8 mouse cellular contexts compared by ENCODE assay signal in genomic region chr10:100588932-100589388, GRCm38 (mm10). TPM values are rescaled to one million over a fixed set of nuclear protein-coding genes. Genes with fewer than 3 reads are reported as not detected.
DNase-seq lines count a peak whose midpoint lies in the region; ATAC-seq and TF ChIP-seq lines count a peak whose summit lies in the region.

No protein-coding gene starts in this region.

- no peaks in the 10 kb centered on the region for H3K9me3 ChIP-seq in heart, embryonic 14.5 days (ENCODE audit: control insufficient read depth, low read length)
- H3K9me3 ChIP-seq in liver, embryonic 11.5 days (ENCODE audit: control insufficient read depth, low read length) = no peaks in the 10 kb centered on the region

- no peak overlapping the region for H3ac ChIP-seq in myocyte (ENCODE audit: control insufficient read depth, insufficient read length)

- under 1% methylated on average over 31 of the region's 31 CpGs for WGBS in heart, embryonic 14.5 days
- under 1% methylated on average over 31 of the region's 31 CpGs for WGBS in liver, embryonic 11.5 days

- H3K4me3 ChIP-seq in heart, embryonic 14.5 days (ENCODE audit: control insufficient read depth in 1 of 2, insufficient read depth in 1 of 2, low read depth in 1 of 2, low read length in 2 of 2) = peak overlapping the region; percentile 78 to 98
- H3K4me3 ChIP-seq in liver, embryonic 11.5 days (ENCODE audit: low read depth, low read length) = peak overlapping the region; percentile 79
- peak overlapping the region; percentile 43 for H3K4me3 ChIP-seq in myocyte

- peak; percentile 94 for ATAC-seq in CD4-positive, CD25-positive, alpha-beta regulatory T cell, adult 4 months
- peak; percentile 96 for ATAC-seq in heart, embryonic 14.5 days (ENCODE audit: insufficient number of reproducible peaks, insufficient read depth, low FRiP score, low read depth)
- peak; percentile 98 for ATAC-seq in liver, embryonic 11.5 days (replicated peaks; ENCODE audit: low FRiP score)

- DNase-seq in c-Kit-negative CD71-positive TER-119-positive erythroid progenitor cells, embryonic 14.5 days (ENCODE audit: low read depth, low spot score) = peak; percentile 88
- DNase-seq in fibroblast of lung, adult 2 months (ENCODE audit: low read depth) = peak; percentile 67
- DNase-seq in kidney, postnatal 10 days = peak; percentile 96
- peak; percentile 83 for DNase-seq in liver, embryonic 11.5 days (ENCODE audit: low spot score)
- peak; percentile 84 to 91 for DNase-seq in spleen, postnatal 4 days (ENCODE audit: low spot score in 2 of 2)

- H3K27me3 ChIP-seq in heart, embryonic 14.5 days (ENCODE audit: control insufficient read depth, insufficient read depth, low read length) = no peaks in the 10 kb centered on the region
- no peaks in the 10 kb centered on the region for H3K27me3 ChIP-seq in liver, embryonic 11.5 days (replicated peaks; ENCODE audit: control insufficient read depth, insufficient read depth, low read length)
- H3K27me3 ChIP-seq in myocyte (ENCODE audit: control insufficient read depth, insufficient read depth, insufficient read length) = no peaks in the 10 kb centered on the region

- H3K27ac ChIP-seq in heart, embryonic 14.5 days (replicated peaks in 1 of 2; ENCODE audit: control insufficient read depth in 1 of 2, insufficient read depth in 1 of 2, low read depth in 2 of 2, low read length in 2 of 2) = peak overlapping the region; percentile 55 to 64
- peak overlapping the region; percentile 52; the same call in 1 of the 2 replicates for H3K27ac ChIP-seq in liver, embryonic 11.5 days (ENCODE audit: low read depth, low read length)

- TF ChIP-seq POLR2A in myocyte (IDR thresholded peaks at IDR 0.05; ENCODE audit: insufficient read length, low read depth) = peak; percentile 30

- H3K36me3 ChIP-seq in heart, embryonic 14.5 days (ENCODE audit: control insufficient read depth, insufficient read depth, low read length) = no peaks in the 10 kb centered on the region
- H3K36me3 ChIP-seq in liver, embryonic 11.5 days (ENCODE audit: control insufficient read depth, insufficient read depth, low read length) = peaks cover 7% of the 10 kb centered on the region; the same call in 1 of the 2 replicates
- no peaks in the 10 kb centered on the region for H3K36me3 ChIP-seq in myocyte (ENCODE audit: control insufficient read depth, insufficient read depth)

- H3K4me2 ChIP-seq in heart, embryonic 14.5 days (ENCODE audit: low read length) = peak overlapping the region; percentile 79
- H3K4me2 ChIP-seq in liver, embryonic 11.5 days = peak overlapping the region; percentile 59
- H3K4me2 ChIP-seq in myocyte (ENCODE audit: low read depth) = peak overlapping the region; percentile 95

- H3K9ac ChIP-seq in heart, embryonic 14.5 days (ENCODE audit: low read length) = peak overlapping the region; percentile 83
- H3K9ac ChIP-seq in liver, embryonic 11.5 days (ENCODE audit: low read depth, low read length) = peak overlapping the region; percentile 80

- H3K79me2 ChIP-seq in myocyte (ENCODE audit: control insufficient read depth, insufficient read depth) = no peaks in the 10 kb centered on the region

- 0 out of 4 replicates have a peak, but pooled peaks cover 0 to 4% of the 10 kb centered on the region in 2 experiments for H3K4me1 ChIP-seq in heart, embryonic 14.5 days (ENCODE audit: control insufficient read depth in 2 of 2, insufficient read depth in 2 of 2, low read length in 2 of 2)
- H3K4me1 ChIP-seq in liver, embryonic 11.5 days (replicated peaks; ENCODE audit: control insufficient read depth, insufficient read depth, low read length) = no peaks in the 10 kb centered on the region

TF ChIP-seq in myocyte, 11 proteins besides CTCF, POLR2A, EP300 and RAD21:
- TF ChIP-seq TCF12 (IDR thresholded peaks at IDR 0.05; ENCODE audit: insufficient read depth, poor library complexity, severe bottlenecking) = no peak
- peak; percentile 32 for TF ChIP-seq POLR2AphosphoS2 (IDR thresholded peaks at IDR 0.05; ENCODE audit: insufficient read length, low read depth)
- TF ChIP-seq CEBPB (IDR thresholded peaks at IDR 0.05; ENCODE audit: insufficient read depth, poor library complexity, severe bottlenecking) = no peak
- no peak for TF ChIP-seq TCF3 (IDR thresholded peaks at IDR 0.05; ENCODE audit: insufficient read length, low read depth)

RNA-seq across cellular contexts. Expression of gene 4930430F08Rik, which starts 1.3 kb away (rescaled TPM):
- polyA plus RNA-seq in CD4-positive, CD25-positive, alpha-beta regulatory T cell, adult 4 months (2017; shearing (Covaris generic)) = 10 to 100 TPM; 11.3 to 14.5 TPM
- 5.8 and 9.7 TPM in 2 replicates for polyA plus RNA-seq in heart, embryonic 14.5 days (2014; fragmentation: Nextera tagmentation; extraction: Ambion mirVana)
- 17.1 TPM in 2 replicates for polyA plus RNA-seq in liver, embryonic 11.5 days (2014; fragmentation: Nextera tagmentation; extraction: Ambion mirVana)
- polyA plus RNA-seq in myocyte (2012; fragmentation: generic; extraction: Trizol) = 9.5 TPM

RNA-seq across cellular contexts. Expression of gene 1700017N19Rik, which starts 1.3 kb away (rescaled TPM):
- polyA plus RNA-seq in CD4-positive, CD25-positive, alpha-beta regulatory T cell, adult 4 months (2017; shearing (Covaris generic)) = not detected
- polyA plus RNA-seq in heart, embryonic 14.5 days (2014; fragmentation: Nextera tagmentation; extraction: Ambion mirVana) = not detected in 2 replicates
- polyA plus RNA-seq in liver, embryonic 11.5 days (2014; fragmentation: Nextera tagmentation; extraction: Ambion mirVana) = not detected in 2 replicates
- polyA plus RNA-seq in myocyte (2012; fragmentation: generic; extraction: Trizol) = not detected

Comparison
In these comparisons a context has a peak if more than half of its experiments do, and no peak if none do; other contexts are left out.
1. Peak in every context shown above with its lines: DNase-seq, ATAC-seq, H3K4me3 ChIP-seq and H3K27ac ChIP-seq.